Mouse (Mus musculus): ENCODE measurements around the gene Chrm3. TPM values are rescaled to one million over a fixed set of nuclear protein-coding genes. Genes with fewer than 3 reads are reported as not detected.

The Chrm3 gene
- polyA plus RNA-seq, 1 experiment from 2014 or later: 0.22 TPM

GRCm38 (mm10) chr13:10157496-10157895 is 203.2 kb downstream of the Chrm3 start:
- H3K9ac ChIP-seq (ENCODE audit: low read depth, low read length): no peak overlapping the region
- H3K9me3 ChIP-seq (ENCODE audit: control insufficient read depth, low read length): no peaks in the 10 kb centered on the region
- H3K4me1 ChIP-seq (replicated peaks; ENCODE audit: control insufficient read depth, insufficient read depth, low read length): no peaks in the 10 kb centered on the region
- no peak for DNase-seq (ENCODE audit: low spot score)
- no peak overlapping the region for H3K4me2 ChIP-seq
- no peak for ATAC-seq (replicated peaks; ENCODE audit: low FRiP score)
- 83% methylated on average over 3 of the region's 3 CpGs for WGBS
- H3K27ac ChIP-seq (ENCODE audit: low read depth, low read length): no peak overlapping the region
- no peak overlapping the region for H3K4me3 ChIP-seq (ENCODE audit: low read depth, low read length)
- H3K27me3 ChIP-seq (replicated peaks; ENCODE audit: control insufficient read depth, insufficient read depth, low read length): no peaks in the 10 kb centered on the region
- H3K36me3 ChIP-seq (ENCODE audit: control insufficient read depth, insufficient read depth, low read length): no peaks in the 10 kb centered on the region

- H3K4me2 ChIP-seq: no peak overlapping the region
- no peaks in the 10 kb centered on the region for H3K4me1 ChIP-seq (replicated peaks; ENCODE audit: control insufficient read depth, insufficient read depth, low read length)
- no peaks in the 10 kb centered on the region for H3K36me3 ChIP-seq (ENCODE audit: control insufficient read depth, insufficient read depth, low read length)
- ATAC-seq (replicated peaks; ENCODE audit: low FRiP score) (no peak), DNase-seq (ENCODE audit: low spot score) (no peak)
- H3K9me3 ChIP-seq (ENCODE audit: control insufficient read depth, low read length): no peaks in the 10 kb centered on the region
- WGBS: 67% methylated on average over 4 of the region's 4 CpGs
- no peaks in the 10 kb centered on the region for H3K27me3 ChIP-seq (replicated peaks; ENCODE audit: control insufficient read depth, insufficient read depth, low read length)
- no peak overlapping the region for H3K4me3 ChIP-seq (ENCODE audit: low read depth, low read length)
- H3K27ac ChIP-seq (ENCODE audit: low read depth, low read length): no peak overlapping the region
- no peak overlapping the region for H3K9ac ChIP-seq (ENCODE audit: low read depth, low read length)
Observed at GRCm38 (mm10) chr13:10140573-10140972, 220.1 kb downstream of the Chrm3 start.

- Histone ChIP-seq H3K36me3 (ENCODE audit: control insufficient read depth, insufficient read depth, low read length) (no peaks in the 10 kb centered on the region), H3K4me3 (ENCODE audit: low read depth, low read length) (no peak overlapping the region), H3K9ac (ENCODE audit: low read depth, low read length) (no peak overlapping the region), H3K4me2 (no peak overlapping the region), H3K27me3 (replicated peaks; ENCODE audit: control insufficient read depth, insufficient read depth, low read length) (no peaks in the 10 kb centered on the region), H3K4me1 (replicated peaks; ENCODE audit: control insufficient read depth, insufficient read depth, low read length) (no peaks in the 10 kb centered on the region), H3K27ac (ENCODE audit: low read depth, low read length) (no peak overlapping the region), H3K9me3 (ENCODE audit: control insufficient read depth, low read length) (no peaks in the 10 kb centered on the region)
- no peak for DNase-seq (ENCODE audit: low spot score)
- WGBS: 84% methylated on average over 4 of the region's 4 CpGs
- ATAC-seq (replicated peaks; ENCODE audit: low FRiP score): no peak
Observed at GRCm38 (mm10) chr13:10138878-10139277, 221.8 kb downstream of the Chrm3 start.

GRCm38 (mm10) chr13:10131064-10131463 is 229.6 kb downstream of the Chrm3 start:
- Histone ChIP-seq H3K27ac (ENCODE audit: low read depth, low read length) (no peak overlapping the region), H3K36me3 (ENCODE audit: control insufficient read depth, insufficient read depth, low read length) (no peaks in the 10 kb centered on the region), H3K9me3 (ENCODE audit: control insufficient read depth, low read length) (no peaks in the 10 kb centered on the region), H3K9ac (ENCODE audit: low read depth, low read length) (no peak overlapping the region), H3K4me2 (no peak overlapping the region), H3K27me3 (replicated peaks; ENCODE audit: control insufficient read depth, insufficient read depth, low read length) (no peaks in the 10 kb centered on the region), H3K4me1 (replicated peaks; ENCODE audit: control insufficient read depth, insufficient read depth, low read length) (no peaks in the 10 kb centered on the region), H3K4me3 (ENCODE audit: low read depth, low read length) (no peak overlapping the region)
- 65% methylated on average over 2 of the region's 2 CpGs for WGBS
- no peak for DNase-seq (ENCODE audit: low spot score)
- no peak for ATAC-seq (replicated peaks; ENCODE audit: low FRiP score)

- no peak for DNase-seq (ENCODE audit: low spot score)
- Histone ChIP-seq H3K4me1 (replicated peaks; ENCODE audit: control insufficient read depth, insufficient read depth, low read length) (no peaks in the 10 kb centered on the region), H3K27me3 (replicated peaks; ENCODE audit: control insufficient read depth, insufficient read depth, low read length) (no peaks in the 10 kb centered on the region), H3K9ac (ENCODE audit: low read depth, low read length) (no peak overlapping the region), H3K4me2 (no peak overlapping the region), H3K27ac (ENCODE audit: low read depth, low read length) (no peak overlapping the region), H3K9me3 (ENCODE audit: control insufficient read depth, low read length) (no peaks in the 10 kb centered on the region), H3K4me3 (ENCODE audit: low read depth, low read length) (no peak overlapping the region), H3K36me3 (ENCODE audit: control insufficient read depth, insufficient read depth, low read length) (no peaks in the 10 kb centered on the region)
- 72% methylated on average over 2 of the region's 2 CpGs for WGBS
- ATAC-seq (replicated peaks; ENCODE audit: low FRiP score): no peak
Observed at GRCm38 (mm10) chr13:10112211-10112610, 248.4 kb downstream of the Chrm3 start.

- H3K4me2 ChIP-seq: no peak overlapping the region
- no peaks in the 10 kb centered on the region for H3K9me3 ChIP-seq (ENCODE audit: control insufficient read depth, low read length)
- no peak overlapping the region for H3K27ac ChIP-seq (ENCODE audit: low read depth, low read length)
- no peaks in the 10 kb centered on the region for H3K27me3 ChIP-seq (replicated peaks; ENCODE audit: control insufficient read depth, insufficient read depth, low read length)
- no peak overlapping the region for H3K4me3 ChIP-seq (ENCODE audit: low read depth, low read length)
- no peak for ATAC-seq (replicated peaks; ENCODE audit: low FRiP score)
- no peak overlapping the region for H3K9ac ChIP-seq (ENCODE audit: low read depth, low read length)
- no peak for DNase-seq (ENCODE audit: low spot score)
- 61% methylated on average over 1 of the region's 1 CpGs for WGBS
- H3K4me1 ChIP-seq (replicated peaks; ENCODE audit: control insufficient read depth, insufficient read depth, low read length): no peaks in the 10 kb centered on the region
- no peaks in the 10 kb centered on the region for H3K36me3 ChIP-seq (ENCODE audit: control insufficient read depth, insufficient read depth, low read length)
Observed at GRCm38 (mm10) chr13:10109542-10109941, 251.1 kb downstream of the Chrm3 start.

- no peak for DNase-seq (ENCODE audit: low spot score)
- 68% methylated on average over 7 of the region's 7 CpGs for WGBS
- Histone ChIP-seq H3K4me2 (no peak overlapping the region), H3K27me3 (replicated peaks; ENCODE audit: control insufficient read depth, insufficient read depth, low read length) (no peaks in the 10 kb centered on the region), H3K9me3 (ENCODE audit: control insufficient read depth, low read length) (no peaks in the 10 kb centered on the region), H3K36me3 (ENCODE audit: control insufficient read depth, insufficient read depth, low read length) (no peaks in the 10 kb centered on the region), H3K27ac (ENCODE audit: low read depth, low read length) (no peak overlapping the region), H3K4me1 (replicated peaks; ENCODE audit: control insufficient read depth, insufficient read depth, low read length) (no peaks in the 10 kb centered on the region), H3K9ac (ENCODE audit: low read depth, low read length) (no peak overlapping the region), H3K4me3 (ENCODE audit: low read depth, low read length) (no peak overlapping the region)
- ATAC-seq (replicated peaks; ENCODE audit: low FRiP score): no peak
Observed at GRCm38 (mm10) chr13:10107331-10107730, 253.3 kb downstream of the Chrm3 start.

- no peaks in the 10 kb centered on the region for H3K9me3 ChIP-seq (ENCODE audit: control insufficient read depth, low read length)
- no peaks in the 10 kb centered on the region for H3K27me3 ChIP-seq (replicated peaks; ENCODE audit: control insufficient read depth, insufficient read depth, low read length)
- no peaks in the 10 kb centered on the region for H3K36me3 ChIP-seq (ENCODE audit: control insufficient read depth, insufficient read depth, low read length)
- no peaks in the 10 kb centered on the region for H3K4me1 ChIP-seq (replicated peaks; ENCODE audit: control insufficient read depth, insufficient read depth, low read length)
- WGBS: 78% methylated on average over 4 of the region's 4 CpGs
- H3K27ac ChIP-seq (ENCODE audit: low read depth, low read length): no peak overlapping the region
- no peak overlapping the region for H3K4me3 ChIP-seq (ENCODE audit: low read depth, low read length)
- DNase-seq (ENCODE audit: low spot score) (no peak), ATAC-seq (replicated peaks; ENCODE audit: low FRiP score) (no peak)
- no peak overlapping the region for H3K4me2 ChIP-seq
- no peak overlapping the region for H3K9ac ChIP-seq (ENCODE audit: low read depth, low read length)
Observed at GRCm38 (mm10) chr13:10090778-10091177, 269.9 kb downstream of the Chrm3 start.

- Histone ChIP-seq H3K4me1 (replicated peaks; ENCODE audit: control insufficient read depth, insufficient read depth, low read length) (no peaks in the 10 kb centered on the region), H3K9ac (ENCODE audit: low read depth, low read length) (no peak overlapping the region), H3K27ac (ENCODE audit: low read depth, low read length) (no peak overlapping the region), H3K4me3 (ENCODE audit: low read depth, low read length) (no peak overlapping the region), H3K27me3 (replicated peaks; ENCODE audit: control insufficient read depth, insufficient read depth, low read length) (no peaks in the 10 kb centered on the region), H3K4me2 (no peak overlapping the region), H3K36me3 (ENCODE audit: control insufficient read depth, insufficient read depth, low read length) (no peaks in the 10 kb centered on the region), H3K9me3 (ENCODE audit: control insufficient read depth, low read length) (no peaks in the 10 kb centered on the region)
- ATAC-seq (replicated peaks; ENCODE audit: low FRiP score) (no peak), DNase-seq (ENCODE audit: low spot score) (no peak)
- 84% methylated on average over 6 of the region's 6 CpGs for WGBS
Observed at GRCm38 (mm10) chr13:10086336-10086735, 274.3 kb downstream of the Chrm3 start.

Measured in liver, embryonic 11.5 days (tissue).